Mouse (Mus musculus) kidney, embryonic 15.5 days (tissue): ENCODE measurements around the gene Mrs2. TPM values are rescaled to one million over a fixed set of nuclear protein-coding genes. Genes with fewer than 3 reads are reported as not detected.

Experiments used
- ATAC-seq: fragments of 200-750 bp; cut with Nextera tagmentation; replicated peaks from 2 replicates; pipeline ENCODE4 v1.8.0; 2017; ENCODE audit warnings: moderate TSS enrichment; ENCODE audit not compliant: low FRiP score
- H3K27ac ChIP-seq: fragments of 300-500 bp; sonication (generic); 2 replicates; pipeline ENCODE4 v1.5.1; 2015; ENCODE audit warnings: mild to moderate bottlenecking, inconsistent platforms
- H3K27me3 ChIP-seq: fragments of 300-500 bp; sonication (generic); 2 replicates; pipeline ENCODE4 v1.6.1; 2015; ENCODE audit warnings: inconsistent platforms
- H3K36me3 ChIP-seq: fragments of 300-500 bp; sonication (generic); 2 replicates; pipeline ENCODE4 v1.6.1; 2015; ENCODE audit warnings: inconsistent platforms
- H3K4me1 ChIP-seq: fragments of 300-500 bp; sonication (generic); 2 replicates; pipeline ENCODE4 v1.6.1; 2015; ENCODE audit warnings: inconsistent platforms
- H3K4me2 ChIP-seq: fragments of 300-500 bp; sonication (generic); 2 replicates; pipeline ENCODE4 v1.6.1; 2015; ENCODE audit warnings: moderate library complexity, mild to moderate bottlenecking, inconsistent platforms
- H3K4me3 ChIP-seq: fragments of 300-500 bp; sonication (generic); replicated peaks from 2 replicates; pipeline ENCODE4 v1.5.1; 2015; ENCODE audit warnings: mild to moderate bottlenecking, inconsistent platforms
- H3K9ac ChIP-seq: fragments of 300-500 bp; sonication (generic); 2 replicates; pipeline ENCODE4 v1.6.1; 2015; ENCODE audit warnings: mild to moderate bottlenecking, inconsistent platforms
- H3K9me3 ChIP-seq: fragments of 300-500 bp; sonication (generic); replicated peaks from 2 replicates; pipeline ENCODE4 v1.6.1; 2016; ENCODE audit warnings: inconsistent platforms
- WGBS: fragments of 180-500 bp; shearing (Covaris S2); methylation state at CpG from one replicate; pipeline ENCODE4 v1.1.7; 2015; ENCODE audit warnings: mixed read lengths; 5-methylcytosine and 5-hydroxymethylcytosine counted together
- polyA plus RNA-seq: library from polyadenylated mRNA; unstranded; fragments of >200 nt; fragmentation: Nextera tagmentation; extraction: Ambion mirVana; gene quantifications from 2 replicates; pipeline ENCODE4 v1.2.1, GENCODE M21; 2015

Mrs2 gene
- polyA plus RNA-seq, 1 experiment from 2014 or later: 17.4 TPM

GRCm38 (mm10) chr13:25023129-25023528 lies 3.0 kb upstream of the Mrs2 start:
- H3K9ac ChIP-seq: no peak overlapping the region
- peaks cover 22% of the 10 kb centered on the region for H3K4me1 ChIP-seq
- no peaks in the 10 kb centered on the region for H3K36me3 ChIP-seq
- no peak overlapping the region for H3K4me3 ChIP-seq
- no peak overlapping the region for H3K4me2 ChIP-seq
- H3K27ac ChIP-seq: no peak overlapping the region
- 79% methylated on average over 3 of the region's 3 CpGs for WGBS
- no peaks in the 10 kb centered on the region for H3K27me3 ChIP-seq
- no peaks in the 10 kb centered on the region for H3K9me3 ChIP-seq
- ATAC-seq: no peak

- Histone ChIP-seq H3K4me3 (no peak overlapping the region), H3K36me3 (peaks cover 4% of the 10 kb centered on the region; the same call in 1 of the 2 replicates), H3K4me1 (peaks cover 22% of the 10 kb centered on the region), H3K4me2 (no peak overlapping the region), H3K27me3 (no peaks in the 10 kb centered on the region), H3K27ac (no peak overlapping the region), H3K9ac (no peak overlapping the region), H3K9me3 (no peaks in the 10 kb centered on the region)
- WGBS: 72% methylated on average over 4 of the region's 4 CpGs
- no peak for ATAC-seq
Observed at GRCm38 (mm10) chr13:25022386-25022785, 2.2 kb upstream of the Mrs2 start.

GRCm38 (mm10) chr13:25020540-25020892 lies 337 bp upstream of the Mrs2 start:
- 42% methylated on average over 4 of the region's 4 CpGs for WGBS
- peak overlapping the region; percentile 82 for H3K4me3 ChIP-seq
- peaks cover 7% of the 10 kb centered on the region; the same call in 1 of the 2 replicates for H3K36me3 ChIP-seq
- no peaks in the 10 kb centered on the region for H3K9me3 ChIP-seq
- peaks cover 22% of the 10 kb centered on the region for H3K4me1 ChIP-seq
- peak overlapping the region; percentile 82 for H3K9ac ChIP-seq
- no peaks in the 10 kb centered on the region for H3K27me3 ChIP-seq
- peak overlapping the region; percentile 89 for H3K4me2 ChIP-seq
- peak overlapping the region; percentile 80 for H3K27ac ChIP-seq
- peak; percentile 44; the same call in 1 of the 2 replicates for ATAC-seq

GRCm38 (mm10) chr13:25018316-25018715 lies 1.9 kb downstream of the Mrs2 start:
- H3K4me2 ChIP-seq: peak overlapping the region; percentile 89; the same call in 1 of the 2 replicates
- peaks cover 19% of the 10 kb centered on the region for H3K4me1 ChIP-seq
- H3K9ac ChIP-seq: peak overlapping the region; percentile 82
- 93% methylated on average over 9 of the region's 9 CpGs for WGBS
- no peak for ATAC-seq
- peak overlapping the region; percentile 82; the same call in 1 of the 2 replicates for H3K4me3 ChIP-seq
- H3K9me3 ChIP-seq: no peaks in the 10 kb centered on the region
- H3K36me3 ChIP-seq: peaks cover 7% of the 10 kb centered on the region; the same call in 1 of the 2 replicates
- H3K27me3 ChIP-seq: no peaks in the 10 kb centered on the region
- no peak overlapping the region for H3K27ac ChIP-seq

GRCm38 (mm10) chr13:25007115-25007514 lies 13.1 kb downstream of the Mrs2 start:
- no peak for ATAC-seq
- no peaks in the 10 kb centered on the region for H3K27me3 ChIP-seq
- H3K27ac ChIP-seq: no peak overlapping the region
- no peaks in the 10 kb centered on the region; the same call in 1 of the 2 replicates for H3K9me3 ChIP-seq
- 85% methylated on average over 8 of the region's 8 CpGs for WGBS
- H3K4me2 ChIP-seq: no peak overlapping the region
- H3K4me3 ChIP-seq: no peak overlapping the region
- H3K9ac ChIP-seq: no peak overlapping the region
- no peaks in the 10 kb centered on the region for H3K4me1 ChIP-seq
- peaks cover 42% of the 10 kb centered on the region for H3K36me3 ChIP-seq

GRCm38 (mm10) chr13:25002965-25003364 lies 17.2 kb downstream of the Mrs2 start:
- no peaks in the 10 kb centered on the region for H3K27me3 ChIP-seq
- no peaks in the 10 kb centered on the region for H3K4me1 ChIP-seq
- no peaks in the 10 kb centered on the region; the same call in 1 of the 2 replicates for H3K9me3 ChIP-seq
- no peak overlapping the region for H3K9ac ChIP-seq
- no peak for ATAC-seq
- no peak overlapping the region for H3K4me2 ChIP-seq
- peaks cover 81% of the 10 kb centered on the region for H3K36me3 ChIP-seq
- no peak overlapping the region for H3K4me3 ChIP-seq
- no peak overlapping the region for H3K27ac ChIP-seq

GRCm38 (mm10) chr13:24999538-24999937 lies 20.6 kb downstream of the Mrs2 start:
- Histone ChIP-seq H3K9ac (no peak overlapping the region), H3K27me3 (no peaks in the 10 kb centered on the region), H3K4me3 (no peak overlapping the region), H3K27ac (no peak overlapping the region), H3K4me2 (no peak overlapping the region), H3K4me1 (no peaks in the 10 kb centered on the region), H3K9me3 (no peaks in the 10 kb centered on the region), H3K36me3 (peaks cover 90% of the 10 kb centered on the region)
- 85% methylated on average over 2 of the region's 2 CpGs for WGBS
- ATAC-seq: no peak

- 0 out of 2 replicates have a peak overlapping the region, but pooled peaks have one; percentile 7 for H3K27ac ChIP-seq
- 0 out of 2 replicates have a peak, but pooled peaks cover 4% of the 10 kb centered on the region for H3K4me1 ChIP-seq
- no peak overlapping the region for H3K9ac ChIP-seq
- no peaks in the 10 kb centered on the region for H3K9me3 ChIP-seq
- no peak overlapping the region for H3K4me2 ChIP-seq
- 44% methylated on average over 2 of the region's 2 CpGs for WGBS
- no peaks in the 10 kb centered on the region for H3K27me3 ChIP-seq
- H3K4me3 ChIP-seq: no peak overlapping the region
- ATAC-seq: no peak; the same call in 1 of the 2 replicates
- H3K36me3 ChIP-seq: peaks cover 87% of the 10 kb centered on the region
Observed at GRCm38 (mm10) chr13:24993160-24993559, 27.0 kb downstream of the Mrs2 start.

GRCm38 (mm10) chr13:24989006-24989405 lies 31.2 kb downstream of the Mrs2 start:
- peaks cover 50% of the 10 kb centered on the region for H3K36me3 ChIP-seq
- H3K27ac ChIP-seq: no peak overlapping the region
- 0 out of 2 replicates have a peak, but pooled peaks cover 4% of the 10 kb centered on the region for H3K4me1 ChIP-seq
- no peaks in the 10 kb centered on the region for H3K9me3 ChIP-seq
- ATAC-seq: no peak
- H3K9ac ChIP-seq: no peak overlapping the region
- H3K4me2 ChIP-seq: no peak overlapping the region
- no peaks in the 10 kb centered on the region for H3K27me3 ChIP-seq
- H3K4me3 ChIP-seq: no peak overlapping the region
- 83% methylated on average over 6 of the region's 6 CpGs for WGBS

GRCm38 (mm10) chr13:24988391-24988790 lies 31.8 kb downstream of the Mrs2 start:
- no peak overlapping the region for H3K4me2 ChIP-seq

GRCm38 (mm10) chr13:24985435-24985834 lies 34.7 kb downstream of the Mrs2 start:
- ATAC-seq: no peak
- peaks cover 20% of the 10 kb centered on the region for H3K36me3 ChIP-seq
- H3K27me3 ChIP-seq: no peaks in the 10 kb centered on the region
- H3K4me2 ChIP-seq: no peak overlapping the region
- H3K9ac ChIP-seq: no peak overlapping the region
- WGBS: 81% methylated on average over 2 of the region's 2 CpGs
- no peaks in the 10 kb centered on the region for H3K9me3 ChIP-seq
- H3K4me3 ChIP-seq: no peak overlapping the region
- no peaks in the 10 kb centered on the region for H3K4me1 ChIP-seq
- H3K27ac ChIP-seq: no peak overlapping the region

More at GRCm38 (mm10) chr13:24988391-24988790, 31.8 kb downstream of the Mrs2 start:
- Histone ChIP-seq H3K27ac (no peak overlapping the region), H3K9me3 (no peaks in the 10 kb centered on the region), H3K4me1 (0 out of 2 replicates have a peak, but pooled peaks cover 4% of the 10 kb centered on the region), H3K27me3 (no peaks in the 10 kb centered on the region), H3K36me3 (peaks cover 43% of the 10 kb centered on the region), H3K4me3 (no peak overlapping the region), H3K9ac (no peak overlapping the region)
- ATAC-seq: peak; percentile 81
- WGBS: 34% methylated on average over 7 of the region's 7 CpGs

- 86% methylated on average over 6 of the region's 6 CpGs for WGBS
- H3K36me3 ChIP-seq: no peaks in the 10 kb centered on the region
- H3K27ac ChIP-seq: no peak overlapping the region
- no peak overlapping the region for H3K4me3 ChIP-seq
- no peak for ATAC-seq
- no peaks in the 10 kb centered on the region for H3K27me3 ChIP-seq
- no peak overlapping the region for H3K4me2 ChIP-seq
- no peaks in the 10 kb centered on the region for H3K4me1 ChIP-seq
- no peaks in the 10 kb centered on the region for H3K9me3 ChIP-seq
- H3K9ac ChIP-seq: no peak overlapping the region
Observed at GRCm38 (mm10) chr13:24981031-24981430, 39.1 kb downstream of the Mrs2 start.

- Histone ChIP-seq H3K4me2 (no peak overlapping the region), H3K27me3 (no peaks in the 10 kb centered on the region), H3K4me1 (no peaks in the 10 kb centered on the region), H3K9me3 (no peaks in the 10 kb centered on the region), H3K4me3 (no peak overlapping the region), H3K36me3 (no peaks in the 10 kb centered on the region), H3K27ac (no peak overlapping the region), H3K9ac (no peak overlapping the region)
- 87% methylated on average over 5 of the region's 5 CpGs for WGBS
- ATAC-seq: no peak
Observed at GRCm38 (mm10) chr13:24977820-24978342, 42.3 kb downstream of the Mrs2 start.
